Mouse (Mus musculus) megakaryocyte, embryonic 14.5 days (primary cell): ENCODE measurements around the gene Acbd4.

ENCODE experiments used
- FLI1 ChIP-seq: IDR thresholded peaks from 2 replicates; pipeline ENCODE4 v1.6.1; 2012; ENCODE audit warnings: low read length, inconsistent platforms, mixed read lengths
- GATA1 ChIP-seq: IDR thresholded peaks from 3 replicates; pipeline ENCODE4 v1.6.1; 2012; ENCODE audit warnings: mixed read lengths, low read length, inconsistent platforms, borderline replicate concordance

- TF ChIP-seq GATA1 (no peak), FLI1 (no peak)
Measured at GRCm38 (mm10) chr11:103070322-103070880, 31.1 kb upstream of the Acbd4 start.
